Mouse (Mus musculus): Measurements from ENCODE around the gene Cckbr.

Gene Cckbr

GRCm38 (mm10) chr7:105425424-105426043 lies at the start of gene Cckbr:
Gene Cckbr, plus strand, starts transcription at chr7:105425731.
- 2% methylated on average over 31 of the region's 31 CpGs for WGBS

- WGBS, result 98% methylated on average over 3 of the region's 3 CpGs
These were observed 45.2 kb upstream of the Cckbr start for GRCm38 (mm10) chr7:105380329-105380728.

- WGBS, result 95% methylated on average over 2 of the region's 2 CpGs
These were observed 37.8 kb upstream of the Cckbr start for GRCm38 (mm10) chr7:105387696-105388095.

GRCm38 (mm10) chr7:105390236-105390635 lies 35.3 kb upstream of the Cckbr start:
- 61% methylated on average over 2 of the region's 2 CpGs for WGBS

- 56% methylated on average over 1 of the region's 1 CpGs for WGBS
These were observed 30.9 kb upstream of the Cckbr start for GRCm38 (mm10) chr7:105394606-105395005.

- WGBS, result under 1% methylated on average over 25 of the region's 25 CpGs
These were observed 26.2 kb upstream of the Cckbr start for GRCm38 (mm10) chr7:105399058-105399934.

- WGBS, result under 1% methylated on average over 43 of the region's 55 CpGs
These were observed 25.5 kb upstream of the Cckbr start, which contains the start of gene Fam160a2 for GRCm38 (mm10) chr7:105399935-105400624. Gene Fam160a2, minus strand, starts transcription at chr7:105400054.

GRCm38 (mm10) chr7:105404268-105404667 lies 21.3 kb upstream of the Cckbr start, which contains the start of gene Cnga4:
Gene Cnga4, plus strand, starts transcription at chr7:105404568.
- 87% methylated on average over 5 of the region's 5 CpGs for WGBS

GRCm38 (mm10) chr7:105406322-105406721 lies 19.2 kb upstream of the Cckbr start:
- 70% methylated on average over 1 of the region's 1 CpGs for WGBS

- 45% methylated on average over 8 of the region's 8 CpGs for WGBS
These were observed 13.5 kb upstream of the Cckbr start for GRCm38 (mm10) chr7:105411874-105412632.

- WGBS, result 29% methylated on average over 6 of the region's 6 CpGs
These were observed 11.1 kb upstream of the Cckbr start for GRCm38 (mm10) chr7:105414385-105414784.

- 65% methylated on average over 7 of the region's 7 CpGs for WGBS
These were observed 9.0 kb upstream of the Cckbr start for GRCm38 (mm10) chr7:105416529-105416928.

- WGBS, result 42% methylated on average over 5 of the region's 5 CpGs
These were observed 7.4 kb upstream of the Cckbr start for GRCm38 (mm10) chr7:105418106-105418505.

GRCm38 (mm10) chr7:105420903-105421302 lies 4.6 kb upstream of the Cckbr start:
- WGBS, result 42% methylated on average over 2 of the region's 2 CpGs

- WGBS, result 40% methylated on average over 5 of the region's 5 CpGs
These were observed 1.2 kb upstream of the Cckbr start for GRCm38 (mm10) chr7:105424368-105424767.

- 2% methylated on average over 11 of the region's 11 CpGs for WGBS
These were observed 520 bp downstream of the Cckbr start for GRCm38 (mm10) chr7:105426051-105426450.

- WGBS, result 33% methylated on average over 1 of the region's 1 CpGs
These were observed 6.5 kb downstream of the Cckbr start for GRCm38 (mm10) chr7:105432058-105432457.

GRCm38 (mm10) chr7:105433859-105434258 lies 8.3 kb downstream of the Cckbr start:
- WGBS, result 80% methylated on average over 17 of the region's 17 CpGs

- 80% methylated on average over 22 of the region's 22 CpGs for WGBS
These were observed 9.3 kb downstream of the Cckbr start for GRCm38 (mm10) chr7:105434798-105435197.

GRCm38 (mm10) chr7:105437979-105438772 lies 12.6 kb downstream of the Cckbr start:
- 37% methylated on average over 7 of the region's 7 CpGs for WGBS

GRCm38 (mm10) chr7:105441426-105441825 lies 15.9 kb downstream of the Cckbr start:
- 68% methylated on average over 4 of the region's 4 CpGs for WGBS
